Comparison of ENCODE assay signal across 25 mouse cellular contexts in the genomic region with DNA sequence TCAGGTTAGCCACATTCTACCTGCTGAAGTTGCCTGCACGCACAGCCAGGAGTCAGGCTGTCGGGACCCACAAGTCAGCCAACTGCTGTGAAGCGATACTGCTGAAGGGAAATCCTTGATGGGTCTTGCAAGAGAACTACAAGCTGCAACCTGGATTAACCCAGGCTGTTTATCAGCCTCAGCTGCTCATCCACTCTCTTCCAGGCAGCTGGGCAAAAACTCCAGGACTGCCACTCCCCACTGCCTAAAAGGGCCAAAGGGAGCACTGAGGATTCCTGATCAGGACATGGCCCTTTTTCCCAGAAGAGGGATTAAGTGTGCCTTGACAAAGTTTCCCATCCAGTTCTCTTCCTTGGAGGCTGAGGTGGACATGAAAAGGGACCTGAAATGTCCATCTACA. TPM values are rescaled to one million over a fixed set of nuclear protein-coding genes. Genes with fewer than 3 reads are reported as not detected.
DNase-seq lines count a peak whose midpoint lies in the region; ATAC-seq and TF ChIP-seq lines count a peak whose summit lies in the region.
"Had no signal": no experiment of that assay in that cellular context is flagged by ENCODE, and none has a peak within 500 bp of the region (broad histone marks: within the 10 kb centered on the region; RNA-seq: fewer than 3 reads in every experiment).

No protein-coding gene starts in this region.

- peak; percentile 46; the same call in 1 of the 2 replicates for ATAC-seq in kidney, embryonic 16.5 days (ENCODE audit: low FRiP score, low TSS enrichment)
- ATAC-seq in liver, postnatal 0 days: no peak
- ATAC-seq: forebrain, embryonic 14.5 days had no signal

- no peak overlapping the region for H3K4me2 ChIP-seq in kidney, embryonic 16.5 days (replicated peaks; ENCODE audit: low read depth, low read length)
- H3K4me2 ChIP-seq in liver, postnatal 0 days (ENCODE audit: low read depth, low read length): no peak overlapping the region
- H3K4me2 ChIP-seq: embryonic facial prominence, embryonic 13.5 days; heart, embryonic 12.5 days; hindbrain, embryonic 12.5 days; limb, embryonic 12.5 days; lung, embryonic 15.5 days; neural tube, embryonic 13.5 days had no signal

- no peaks in the 10 kb centered on the region for H3K27me3 ChIP-seq in kidney, embryonic 16.5 days (ENCODE audit: insufficient read depth, low read length)
- no peaks in the 10 kb centered on the region for H3K27me3 ChIP-seq in liver, postnatal 0 days (ENCODE audit: insufficient read depth, low read length)
- H3K27me3 ChIP-seq: embryonic facial prominence, embryonic 13.5 days; heart, embryonic 12.5 days; hindbrain, embryonic 12.5 days; limb, embryonic 12.5 days; lung, embryonic 15.5 days; neural tube, embryonic 13.5 days had no signal

- DNase-seq in gastrocnemius, postnatal 25 days: peak; percentile 23
- DNase-seq in gastrocnemius, postnatal 10 days: no peak
- no peak for DNase-seq in kidney, adult 18-20 months
- peak; percentile 8 for DNase-seq in liver, postnatal 0 days
- no peak for DNase-seq in cerebellum, postnatal 25 days
- DNase-seq in thymus, postnatal 4 days: no peak
- DNase-seq: cerebellum, adult 11-12 months; cerebellum, postnatal 10 days; gastrocnemius, postnatal 36 days; heart, postnatal 10 days; kidney, postnatal 25 days; lung, postnatal 36 days; midbrain, embryonic 14.5 days; retina, postnatal 1 day; right cerebral cortex, postnatal 25 days had no signal

- no peak for TF ChIP-seq EP300 in liver, postnatal 0 days (IDR thresholded peaks at IDR 0.05; ENCODE audit: low read depth)

- H3K9ac ChIP-seq in kidney, embryonic 16.5 days (replicated peaks; ENCODE audit: low read length): no peak overlapping the region
- no peak overlapping the region for H3K9ac ChIP-seq in liver, postnatal 0 days (replicated peaks)
- H3K9ac ChIP-seq: embryonic facial prominence, embryonic 13.5 days; heart, embryonic 12.5 days; hindbrain, embryonic 12.5 days; limb, embryonic 12.5 days; liver, embryonic 14.5 days; lung, embryonic 15.5 days; neural tube, embryonic 13.5 days had no signal

- no peaks in the 10 kb centered on the region for H3K36me3 ChIP-seq in kidney, embryonic 16.5 days (ENCODE audit: insufficient read depth, low read length)
- H3K36me3 ChIP-seq in liver, postnatal 0 days (replicated peaks; ENCODE audit: insufficient read depth, low read length): no peaks in the 10 kb centered on the region
- H3K36me3 ChIP-seq: embryonic facial prominence, embryonic 13.5 days; heart, embryonic 12.5 days; hindbrain, embryonic 12.5 days; limb, embryonic 12.5 days; lung, embryonic 15.5 days; neural tube, embryonic 13.5 days had no signal

- H3K9me3 ChIP-seq in kidney, embryonic 16.5 days (ENCODE audit: low read length): no peaks in the 10 kb centered on the region
- H3K9me3 ChIP-seq in liver, postnatal 0 days (ENCODE audit: low read length): no peaks in the 10 kb centered on the region
- H3K9me3 ChIP-seq: embryonic facial prominence, embryonic 13.5 days; heart, embryonic 12.5 days; hindbrain, embryonic 12.5 days; limb, embryonic 12.5 days; lung, embryonic 15.5 days; megakaryocyte, embryonic 14.5 days; neural tube, embryonic 13.5 days had no signal

- WGBS in kidney, embryonic 16.5 days: 46% methylated on average over 3 of the region's 3 CpGs
- 88% methylated on average over 3 of the region's 3 CpGs for WGBS in liver, postnatal 0 days (ENCODE audit: insufficient replicate concordance)

- no peak overlapping the region for H3K4me3 ChIP-seq in kidney, embryonic 16.5 days (ENCODE audit: low read length)
- no peak overlapping the region for H3K4me3 ChIP-seq in liver, postnatal 0 days (ENCODE audit: low read depth, low read length)
- H3K4me3 ChIP-seq: embryonic facial prominence, embryonic 13.5 days; heart, embryonic 12.5 days; hindbrain, embryonic 12.5 days; limb, embryonic 12.5 days; lung, embryonic 15.5 days; megakaryocyte, embryonic 14.5 days; neural tube, embryonic 13.5 days had no signal

- TF ChIP-seq CTCF in liver, postnatal 0 days (IDR thresholded peaks at IDR 0.05; ENCODE audit: low read depth): no peak

- H3K4me1 ChIP-seq in kidney, embryonic 16.5 days (ENCODE audit: insufficient read depth, low read length): peaks cover 31% of the 10 kb centered on the region
- peaks cover 2% of the 10 kb centered on the region; the same call in 1 of the 2 replicates for H3K4me1 ChIP-seq in liver, postnatal 0 days (ENCODE audit: insufficient read depth)
- H3K4me1 ChIP-seq: embryonic facial prominence, embryonic 13.5 days; hindbrain, embryonic 12.5 days; megakaryocyte, embryonic 14.5 days; neural tube, embryonic 13.5 days had no signal

- H3K27ac ChIP-seq in kidney, embryonic 16.5 days (ENCODE audit: low read length): 0 out of 2 replicates have a peak overlapping the region, but pooled peaks have one; percentile 38
- no peak overlapping the region for H3K27ac ChIP-seq in liver, postnatal 0 days (ENCODE audit: low read depth)
- H3K27ac ChIP-seq: embryonic facial prominence, embryonic 13.5 days; hindbrain, embryonic 12.5 days; limb, embryonic 12.5 days; liver, embryonic 14.5 days; lung, embryonic 15.5 days; neural tube, embryonic 13.5 days had no signal

RNA-seq across cellular contexts. Expression of a gene that starts 15.0 kb away (rescaled TPM):
- 10 to 100 TPM; 13.1 to 21.6 TPM for total RNA-seq in gastrocnemius, postnatal 25 days (2021)
- total RNA-seq in gastrocnemius, postnatal 10 days (2021): 10 to 100 TPM; 20.4 to 24.6 TPM
- polyA plus RNA-seq in kidney, embryonic 16.5 days (2015; fragmentation: Nextera tagmentation; extraction: Ambion mirVana): 37.6 and 39.9 TPM in 2 replicates
- polyA plus RNA-seq in liver, postnatal 0 days (2015; fragmentation: Nextera tagmentation; extraction: Ambion mirVana): 31.7 and 32.4 TPM in 2 replicates

RNA-seq across cellular contexts. Expression of a gene that starts 15.2 kb away (rescaled TPM):
- 10 to 100 TPM; 22.0 to 39.9 TPM for total RNA-seq in gastrocnemius, postnatal 25 days (2021)
- 10 to 100 TPM; 36.5 to 37.7 TPM for total RNA-seq in gastrocnemius, postnatal 10 days (2021)
- 28.1 and 31.0 TPM in 2 replicates for polyA plus RNA-seq in kidney, embryonic 16.5 days (2015; fragmentation: Nextera tagmentation; extraction: Ambion mirVana)
- 4.5 and 4.7 TPM in 2 replicates for polyA plus RNA-seq in liver, postnatal 0 days (2015; fragmentation: Nextera tagmentation; extraction: Ambion mirVana)

Comparison
In these comparisons a context has a peak if more than half of its experiments do, and no peak if none do; other contexts are left out.
1. DNase-seq: peak in gastrocnemius, postnatal 25 days (single experiment) and liver, postnatal 0 days (single experiment); none in gastrocnemius, postnatal 10 days (single experiment), kidney, adult 18-20 months (single experiment), cerebellum, postnatal 25 days (0 of 2) and thymus, postnatal 4 days (single experiment).